Mouse (Mus musculus): ENCODE results near the gene Ptprd. TPM values are rescaled to one million over a fixed set of nuclear protein-coding genes. Genes with fewer than 3 reads are reported as not detected.

Gene Ptprd
- total and polyA plus RNA-seq, 3 experiments, result not detected

- H3K27ac ChIP-seq (ENCODE audit: control insufficient read depth, low read depth, low read length), result no peak overlapping the region
- H3K4me1 ChIP-seq (ENCODE audit: control insufficient read depth in 1 of 2, insufficient read depth in 2 of 2, low read length in 2 of 2), result no peaks in the 10 kb centered on the region
- no peaks in the 10 kb centered on the region for H3K27me3 ChIP-seq (ENCODE audit: control insufficient read depth in 1 of 2, insufficient read depth in 2 of 2, low read length in 2 of 2)
- H3K4me3 ChIP-seq (ENCODE audit: control insufficient read depth in 1 of 2, insufficient read depth in 1 of 2, low read depth in 2 of 2, low read length in 2 of 2), result no peak overlapping the region
- no peaks in the 10 kb centered on the region for H3K79me2 ChIP-seq (ENCODE audit: control insufficient read depth, insufficient read depth, low read length, poor library complexity)
- DNase-seq (ENCODE audit: low read depth, low spot score), result no peak
- H3K9me3 ChIP-seq (replicated peaks; ENCODE audit: insufficient read depth, low read length), result no peaks in the 10 kb centered on the region
- H3K36me3 ChIP-seq (ENCODE audit: control insufficient read depth in 1 of 2, insufficient read depth in 2 of 2, low read length in 2 of 2), result no peaks in the 10 kb centered on the region
- no peak overlapping the region for H3K9ac ChIP-seq (ENCODE audit: control insufficient read depth, low read depth, low read length, poor library complexity, severe bottlenecking)
- TF ChIP-seq HCFC1 (IDR thresholded peaks at IDR 0.05; ENCODE audit: low read depth, low read length), result no peak
These were observed 2207.6 kb downstream of the Ptprd start for GRCm38 (mm10) chr4:76004161-76004560.

GRCm38 (mm10) chr4:76000258-76000657, 2211.5 kb downstream of the Ptprd start:
- H3K79me2 ChIP-seq (ENCODE audit: control insufficient read depth, insufficient read depth, low read length, poor library complexity), result no peaks in the 10 kb centered on the region
- H3K36me3 ChIP-seq (ENCODE audit: control insufficient read depth in 1 of 2, insufficient read depth in 2 of 2, low read length in 2 of 2), result no peaks in the 10 kb centered on the region
- no peak overlapping the region for H3K4me3 ChIP-seq (ENCODE audit: control insufficient read depth in 1 of 2, insufficient read depth in 1 of 2, low read depth in 2 of 2, low read length in 2 of 2)
- TF ChIP-seq MEF2A (IDR thresholded peaks at IDR 0.05; ENCODE audit: extremely low read depth, insufficient replicate concordance, low read depth, low read length, poor library complexity, severe bottlenecking) (no peak), TBP (IDR thresholded peaks at IDR 0.05; ENCODE audit: low read depth, low read length) (no peak), POLR2AphosphoS5 (IDR thresholded peaks at IDR 0.05; ENCODE audit: borderline replicate concordance, low read depth, low read length) (no peak)
- DNase-seq (ENCODE audit: low read depth, low spot score), result no peak
- H3K9ac ChIP-seq (ENCODE audit: control insufficient read depth, low read depth, low read length, poor library complexity, severe bottlenecking), result no peak overlapping the region
- no peaks in the 10 kb centered on the region for H3K27me3 ChIP-seq (ENCODE audit: control insufficient read depth in 1 of 2, insufficient read depth in 2 of 2, low read length in 2 of 2)
- H3K4me1 ChIP-seq (ENCODE audit: control insufficient read depth in 1 of 2, insufficient read depth in 2 of 2, low read length in 2 of 2), result no peaks in the 10 kb centered on the region
- H3K27ac ChIP-seq (ENCODE audit: control insufficient read depth, low read depth, low read length), result no peak overlapping the region
- H3K9me3 ChIP-seq (replicated peaks; ENCODE audit: insufficient read depth, low read length), result no peaks in the 10 kb centered on the region

GRCm38 (mm10) chr4:75995841-75996240, 2215.9 kb downstream of the Ptprd start:
- H3K27ac ChIP-seq (ENCODE audit: control insufficient read depth, low read depth, low read length), result no peak overlapping the region
- H3K4me1 ChIP-seq (ENCODE audit: control insufficient read depth in 1 of 2, insufficient read depth in 2 of 2, low read length in 2 of 2), result no peaks in the 10 kb centered on the region
- TF ChIP-seq NELFE (IDR thresholded peaks at IDR 0.05; ENCODE audit: low read depth, low read length) (no peak), ZNF384 (IDR thresholded peaks at IDR 0.05; ENCODE audit: low read depth, low read length) (no peak), GATA1 (IDR thresholded peaks at IDR 0.05; ENCODE audit: low read depth, low read length) (no peak), CTCF (IDR thresholded peaks at IDR 0.05 in 2 of 3, conservative IDR thresholded peaks at IDR 0.05 in 1 of 3; ENCODE audit: control insufficient read depth in 1 of 3, insufficient read depth in 1 of 3, low read depth in 2 of 3, low read length in 3 of 3, poor library complexity in 1 of 3, severe bottlenecking in 1 of 3) (no peak)
- no peaks in the 10 kb centered on the region for H3K27me3 ChIP-seq (ENCODE audit: control insufficient read depth in 1 of 2, insufficient read depth in 2 of 2, low read length in 2 of 2)
- H3K9ac ChIP-seq (ENCODE audit: control insufficient read depth, low read depth, low read length, poor library complexity, severe bottlenecking), result no peak overlapping the region
- DNase-seq (ENCODE audit: low read depth, low spot score), result no peak
- H3K36me3 ChIP-seq (ENCODE audit: control insufficient read depth in 1 of 2, insufficient read depth in 2 of 2, low read length in 2 of 2), result no peaks in the 10 kb centered on the region
- H3K4me3 ChIP-seq (ENCODE audit: control insufficient read depth in 1 of 2, insufficient read depth in 1 of 2, low read depth in 2 of 2, low read length in 2 of 2), result no peak overlapping the region
- no peaks in the 10 kb centered on the region for H3K79me2 ChIP-seq (ENCODE audit: control insufficient read depth, insufficient read depth, low read length, poor library complexity)
- no peaks in the 10 kb centered on the region for H3K9me3 ChIP-seq (replicated peaks; ENCODE audit: insufficient read depth, low read length)

GRCm38 (mm10) chr4:75994576-75994975, 2217.2 kb downstream of the Ptprd start:
- H3K4me3 ChIP-seq (ENCODE audit: control insufficient read depth in 1 of 2, insufficient read depth in 1 of 2, low read depth in 2 of 2, low read length in 2 of 2), result no peak overlapping the region
- no peaks in the 10 kb centered on the region for H3K36me3 ChIP-seq (ENCODE audit: control insufficient read depth in 1 of 2, insufficient read depth in 2 of 2, low read length in 2 of 2)
- no peak overlapping the region for H3K27ac ChIP-seq (ENCODE audit: control insufficient read depth, low read depth, low read length)
- H3K79me2 ChIP-seq (ENCODE audit: control insufficient read depth, insufficient read depth, low read length, poor library complexity), result no peaks in the 10 kb centered on the region
- no peaks in the 10 kb centered on the region for H3K4me1 ChIP-seq (ENCODE audit: control insufficient read depth in 1 of 2, insufficient read depth in 2 of 2, low read length in 2 of 2)
- TF ChIP-seq MAFK (IDR thresholded peaks at IDR 0.05; ENCODE audit: borderline replicate concordance, low read depth, low read length), result no peak
- no peak for TF ChIP-seq MXI1 (IDR thresholded peaks at IDR 0.05; ENCODE audit: low read depth, low read length)
- no peak for TF ChIP-seq ZMIZ1 (IDR thresholded peaks at IDR 0.05; ENCODE audit: low read depth, low read length)
- no peak for TF ChIP-seq RAD21 (IDR thresholded peaks at IDR 0.05; ENCODE audit: low read depth, low read length)
- TF ChIP-seq BHLHE40 (IDR thresholded peaks at IDR 0.05; ENCODE audit: borderline replicate concordance, low read depth, low read length), result no peak
- TF ChIP-seq CHD1 (IDR thresholded peaks at IDR 0.05; ENCODE audit: low read depth, low read length), result no peak
- no peak for TF ChIP-seq E2F4 (IDR thresholded peaks at IDR 0.05; ENCODE audit: borderline replicate concordance, low read depth, low read length)
- no peak for TF ChIP-seq TCF12 (IDR thresholded peaks at IDR 0.05; ENCODE audit: low read depth, low read length)
- TF ChIP-seq HCFC1 (IDR thresholded peaks at IDR 0.05; ENCODE audit: low read depth, low read length), result no peak
- TF ChIP-seq JUND (IDR thresholded peaks at IDR 0.05; ENCODE audit: low read depth, low read length), result no peak
- TF ChIP-seq TBP (IDR thresholded peaks at IDR 0.05; ENCODE audit: low read depth, low read length), result no peak
- TF ChIP-seq CTCF (IDR thresholded peaks at IDR 0.05 in 2 of 3, conservative IDR thresholded peaks at IDR 0.05 in 1 of 3; ENCODE audit: control insufficient read depth in 1 of 3, insufficient read depth in 1 of 3, low read depth in 2 of 3, low read length in 3 of 3, poor library complexity in 1 of 3, severe bottlenecking in 1 of 3), result no peak
- no peak for TF ChIP-seq USF2 (IDR thresholded peaks at IDR 0.05; ENCODE audit: borderline replicate concordance in 1 of 2, insufficient read depth in 1 of 2, low read depth in 1 of 2, low read length in 2 of 2)
- TF ChIP-seq KAT2A (conservative IDR thresholded peaks at IDR 0.05; ENCODE audit: low read depth, low read length), result no peak
- no peaks in the 10 kb centered on the region for H3K27me3 ChIP-seq (ENCODE audit: control insufficient read depth in 1 of 2, insufficient read depth in 2 of 2, low read length in 2 of 2)
- no peak overlapping the region for H3K9ac ChIP-seq (ENCODE audit: control insufficient read depth, low read depth, low read length, poor library complexity, severe bottlenecking)
- H3K9me3 ChIP-seq (replicated peaks; ENCODE audit: insufficient read depth, low read length), result no peaks in the 10 kb centered on the region
- DNase-seq (ENCODE audit: low read depth, low spot score), result no peak

All from MEL (cell line).